Mouse (Mus musculus) forebrain, embryonic 12.5 days (tissue): ENCODE data around the gene Hadha. TPM values are rescaled to one million over a fixed set of nuclear protein-coding genes. Genes with fewer than 3 reads are reported as not detected.
A peak's percentile ranks its signal among the peaks of the same experiment; 100 is the strongest.

ENCODE experiments used
- ATAC-seq: fragments of 200-750 bp; cut with Nextera tagmentation; 2 replicates; pipeline ENCODE4 v1.8.0; 2017; ENCODE audit warnings: moderate TSS enrichment; ENCODE audit not compliant: low FRiP score
- H3K27ac ChIP-seq: fragments of 300-500 bp; sonication (generic); 2 replicates; pipeline ENCODE4 v1.5.1; 2016; ENCODE audit warnings: mild to moderate bottlenecking
- H3K27me3 ChIP-seq: fragments of 300-500 bp; sonication (generic); 2 replicates; pipeline ENCODE4 v1.6.1; 2016; ENCODE audit warnings: mild to moderate bottlenecking
- H3K36me3 ChIP-seq: fragments of 300-500 bp; sonication (generic); replicated peaks from 2 replicates; pipeline ENCODE4 v1.6.1; 2016; ENCODE audit warnings: mild to moderate bottlenecking
- H3K4me1 ChIP-seq: fragments of 300-500 bp; sonication (generic); 2 replicates; pipeline ENCODE4 v1.6.1; 2016
- H3K4me2 ChIP-seq: fragments of 300-500 bp; sonication (generic); 2 replicates; pipeline ENCODE4 v1.6.1; 2016; ENCODE audit warnings: mild to moderate bottlenecking, moderate library complexity
- H3K4me3 ChIP-seq: fragments of 300-500 bp; sonication (generic); replicated peaks from 2 replicates; pipeline ENCODE4 v1.5.1; 2016; ENCODE audit warnings: mild to moderate bottlenecking
- H3K9ac ChIP-seq: fragments of 300-500 bp; sonication (generic); 2 replicates; pipeline ENCODE4 v1.6.1; 2016; ENCODE audit warnings: mild to moderate bottlenecking
- H3K9me3 ChIP-seq: fragments of 300-500 bp; sonication (generic); 2 replicates; pipeline ENCODE4 v1.6.1; 2016
- WGBS: fragments of 180-500 bp; shearing (Covaris S2); methylation state at CpG from one replicate; pipeline ENCODE4 v1.1.7; 2016; 5-methylcytosine and 5-hydroxymethylcytosine counted together
- microRNA counts: library from miRNA; unstranded; fragments of <30 nt; microRNA quantifications from one replicate; lab custom pipeline; 2017
- microRNA-seq: library from miRNA; unstranded; fragments of <30 nt; microRNA quantifications from one replicate; pipeline ENCODE4, GENCODE M21; 2017
- polyA plus RNA-seq: library from polyadenylated mRNA; unstranded; fragments of >200 nt; fragmentation: Nextera tagmentation; extraction: Ambion mirVana; gene quantifications from 2 replicates; pipeline ENCODE4 v1.2.1, GENCODE M21; 2016

The Hadha gene
- polyA plus RNA-seq, 1 experiment from 2014 or later, result 86.8 TPM

- WGBS, result 48% methylated on average over 3 of the region's 3 CpGs
- ATAC-seq, result peak; percentile 58; the same call in 1 of the 2 replicates
- H3K9ac ChIP-seq, result peak overlapping the region; percentile 87
- peaks cover 41% of the 10 kb centered on the region for H3K36me3 ChIP-seq
- H3K9me3 ChIP-seq, result no peaks in the 10 kb centered on the region
- H3K4me1 ChIP-seq, result peaks cover 15% of the 10 kb centered on the region
- 0 out of 2 replicates have a peak overlapping the region, but pooled peaks have one; percentile 32 for H3K27ac ChIP-seq
- peak overlapping the region; percentile 78 for H3K4me3 ChIP-seq
- no peaks in the 10 kb centered on the region for H3K27me3 ChIP-seq
- H3K4me2 ChIP-seq, result peak overlapping the region; percentile 79
Measured at GRCm38 (mm10) chr5:30072377-30072776, 82.6 kb downstream of the Hadha start.

GRCm38 (mm10) chr5:30071677-30072076, 83.3 kb downstream of the Hadha start:
- H3K27ac ChIP-seq, result no peak overlapping the region
- ATAC-seq, result no peak
- peaks cover 15% of the 10 kb centered on the region for H3K4me1 ChIP-seq
- peak overlapping the region; percentile 78 for H3K4me3 ChIP-seq
- peaks cover 47% of the 10 kb centered on the region for H3K36me3 ChIP-seq
- H3K9ac ChIP-seq, result peak overlapping the region; percentile 26; the same call in 1 of the 2 replicates
- H3K9me3 ChIP-seq, result no peaks in the 10 kb centered on the region
- no peaks in the 10 kb centered on the region for H3K27me3 ChIP-seq
- WGBS, result 81% methylated on average over 6 of the region's 6 CpGs
- peak overlapping the region; percentile 79 for H3K4me2 ChIP-seq

MicroRNAs within 50 kb of the gene (microRNA counts, 519-probe panel; counts per million panel counts)
- 4,065 counts per million, percentile 47 among the panel's probes with 10 or more counts for microRNA mmu-miR-1960 (lab: Ali Mortazavi, UCI)

Small RNA genes lying within 50 kb of the gene (microRNA-seq; reads per million reads assigned to microRNA genes)
- 0.73 reads per million for gene Mir1960

Other genes with a start within 250 kb of the Hadha start
- 0.13 TPM in 1 of 2 replicates, not detected in the other for gene Il6, start 142.0 kb downstream of the Hadha start, polyA plus RNA-seq
- gene Tyms, start 81.5 kb downstream of the Hadha start, polyA plus RNA-seq, result 237 and 241 TPM in 2 replicates
- 22.5 and 24.7 TPM in 2 replicates for gene Garem2, start 50.0 kb downstream of the Hadha start, polyA plus RNA-seq
- gene 3110082J24Rik, start 49.1 kb downstream of the Hadha start, polyA plus RNA-seq, result 8.0 and 8.3 TPM in 2 replicates
- gene Hadhb, start 86 bp upstream of the Hadha start, polyA plus RNA-seq, result 84.0 and 88.9 TPM in 2 replicates
- gene Adgrf3, start 50.6 kb upstream of the Hadha start, polyA plus RNA-seq, result not detected in 2 replicates
- 24.8 and 25.5 TPM in 2 replicates for gene Selenoi, start 77.4 kb upstream of the Hadha start, polyA plus RNA-seq
- gene Drc1, start 126.2 kb upstream of the Hadha start, polyA plus RNA-seq, result 1.5 and 1.6 TPM in 2 replicates